In genomic region chr7:16048164-16048564, GRCm38 (mm10) we compare ENCODE assay signal across 1 mouse cellular context.
TF ChIP-seq lines count a peak whose summit lies in the region.

No protein-coding gene starts in this region.

TF ChIP-seq in CH12.LX, 34 proteins besides CTCF, POLR2A, EP300 and RAD21:
- TF ChIP-seq ETS1 (conservative IDR thresholded peaks at IDR 0.05; ENCODE audit: low read depth, low read length): 0 out of 2 replicates have a peak, but pooled peaks have one; percentile 2
- TF ChIP-seq TBP (conservative IDR thresholded peaks at IDR 0.05; ENCODE audit: low read depth, low read length): 0 out of 2 replicates have a peak, but pooled peaks have one; percentile 32
- TF ChIP-seq BHLHE40 (IDR thresholded peaks at IDR 0.05; ENCODE audit: low read depth, low read length): peak; percentile 41
- TF ChIP-seq RCOR1 (conservative IDR thresholded peaks at IDR 0.05; ENCODE audit: low read depth, low read length): no peak
- no peak for TF ChIP-seq CHD1 (IDR thresholded peaks at IDR 0.05; ENCODE audit: low read depth, low read length)
- TF ChIP-seq ZNF384 (IDR thresholded peaks at IDR 0.05; ENCODE audit: low read depth, low read length): peak; percentile 98
- TF ChIP-seq HCFC1 (IDR thresholded peaks at IDR 0.05; ENCODE audit: low read depth, low read length): peak; percentile 44
- TF ChIP-seq TCF12 (IDR thresholded peaks at IDR 0.05; ENCODE audit: low read depth, low read length): peak; percentile 22; the same call in 1 of the 2 replicates
- no peak for TF ChIP-seq SMC3 (IDR thresholded peaks at IDR 0.05; ENCODE audit: low read depth, low read length)
- TF ChIP-seq CHD2 (IDR thresholded peaks at IDR 0.05; ENCODE audit: low read length): peak; percentile 74; the same call in 1 of the 2 replicates
- peak; percentile 55 for TF ChIP-seq ELF1 (IDR thresholded peaks at IDR 0.05; ENCODE audit: low read depth, low read length)
- TF ChIP-seq MAZ (IDR thresholded peaks at IDR 0.05; ENCODE audit: low read depth, low read length): peak; percentile 95
